Mouse (Mus musculus): ENCODE measurements at regions not wholly inside any gene's neighbourhood (a gene's known extent, or its start where the extent isn't known, plus 50 kb on each side); places are given as distances from the start of the nearest gene placed in this dataset.

DNA sequence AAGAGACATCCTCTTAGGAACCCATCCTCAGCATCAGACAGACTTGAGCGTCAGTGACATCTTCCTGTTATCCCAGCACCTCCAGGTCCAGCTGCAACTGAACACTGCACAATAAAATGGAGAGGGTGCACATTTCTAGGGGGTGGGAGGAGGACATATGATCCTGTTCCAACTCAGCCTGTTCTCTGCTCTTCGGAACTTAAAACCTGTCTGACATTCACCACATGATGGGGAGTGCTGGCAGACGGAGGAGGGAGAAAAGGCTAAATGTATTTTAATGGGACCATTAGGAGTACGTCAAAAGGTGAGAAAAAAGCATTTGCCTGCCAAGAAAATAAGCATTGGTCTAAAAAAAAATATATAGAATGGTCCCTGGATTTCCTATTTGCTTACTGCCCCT is 212.4 kb upstream of the Jarid2 start:
- H3K27me3 ChIP-seq (ENCODE audit: insufficient read depth, low read length) = peaks cover 5% of the 10 kb centered on the region; the same call in 1 of the 2 replicates
- no peak for TF ChIP-seq NANOG (IDR thresholded peaks at IDR 0.05; ENCODE audit: borderline replicate concordance, low read length)
- TF ChIP-seq CTCF (conservative IDR thresholded peaks at IDR 0.05; ENCODE audit: low read length) = no peak
- H3K4me3 ChIP-seq (replicated peaks; ENCODE audit: low read length) = no peak overlapping the region
- peaks cover 4% of the 10 kb centered on the region; the same call in 1 of the 2 replicates for H3K4me1 ChIP-seq (replicated peaks; ENCODE audit: low read depth, low read length)
- H3K36me3 ChIP-seq (ENCODE audit: insufficient read depth, low read length) = no peaks in the 10 kb centered on the region
- H3K9me3 ChIP-seq (ENCODE audit: low read length) = peaks cover 12% of the 10 kb centered on the region; the same call in 1 of the 2 replicates

DNA sequence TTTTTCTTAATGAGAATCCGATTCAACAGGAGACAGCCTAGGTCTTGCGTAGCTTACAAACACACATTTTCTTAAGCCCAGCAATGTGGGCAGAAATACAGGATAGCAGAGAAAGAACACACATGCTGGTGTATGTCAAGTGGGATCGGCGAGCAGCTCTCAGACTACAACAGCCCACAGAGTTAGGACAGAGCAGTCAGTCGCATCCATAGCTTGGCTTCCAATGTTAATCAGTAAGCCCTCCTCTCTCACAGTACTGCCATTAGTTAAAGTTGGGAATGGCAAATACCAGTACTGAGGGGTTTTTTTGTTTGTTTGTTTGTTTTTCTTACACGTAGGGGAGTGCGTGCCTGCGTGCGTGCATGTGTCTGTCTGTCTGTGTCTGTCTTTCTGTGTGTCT is 212.0 kb upstream of the Jarid2 start:
- H3K27me3 ChIP-seq (ENCODE audit: insufficient read depth, low read length) = peaks cover 6% of the 10 kb centered on the region; the same call in 1 of the 2 replicates
- H3K4me1 ChIP-seq (replicated peaks; ENCODE audit: low read depth, low read length) = peaks cover 4% of the 10 kb centered on the region; the same call in 1 of the 2 replicates
- peaks cover 12% of the 10 kb centered on the region; the same call in 1 of the 2 replicates for H3K9me3 ChIP-seq (ENCODE audit: low read length)
- no peak for TF ChIP-seq NANOG (IDR thresholded peaks at IDR 0.05; ENCODE audit: borderline replicate concordance, low read length)
- no peak for TF ChIP-seq POU5F1 (IDR thresholded peaks at IDR 0.05; ENCODE audit: borderline replicate concordance, low read length)
- no peak for TF ChIP-seq CTCF (conservative IDR thresholded peaks at IDR 0.05; ENCODE audit: low read length)
- H3K36me3 ChIP-seq (ENCODE audit: insufficient read depth, low read length) = no peaks in the 10 kb centered on the region
- H3K4me3 ChIP-seq (replicated peaks; ENCODE audit: low read length) = no peak overlapping the region

DNA sequence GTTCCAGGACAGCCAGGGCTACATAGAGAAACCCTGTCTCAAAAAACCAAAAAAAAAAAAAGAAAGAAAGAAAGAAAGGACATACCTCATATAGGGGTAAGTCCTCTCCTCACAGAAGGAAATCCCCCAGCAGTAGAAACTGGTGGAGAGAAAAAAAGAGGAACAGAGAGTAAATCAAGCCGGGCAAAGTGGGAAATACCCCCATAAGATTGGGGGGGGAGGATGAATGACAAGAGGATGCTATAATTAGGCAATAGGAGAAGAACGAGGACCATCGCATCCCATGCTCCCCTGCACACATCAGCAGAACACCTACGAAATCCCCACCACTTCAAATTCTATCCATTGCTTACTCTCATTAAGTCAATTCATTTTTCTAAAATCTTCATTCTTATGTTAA is 211.1 kb upstream of the Jarid2 start:
- H3K9me3 ChIP-seq (ENCODE audit: low read length) = peaks cover 12% of the 10 kb centered on the region; the same call in 1 of the 2 replicates
- no peak for TF ChIP-seq NANOG (IDR thresholded peaks at IDR 0.05; ENCODE audit: borderline replicate concordance, low read length)
- no peak for TF ChIP-seq POU5F1 (IDR thresholded peaks at IDR 0.05; ENCODE audit: borderline replicate concordance, low read length)
- no peak for TF ChIP-seq CTCF (conservative IDR thresholded peaks at IDR 0.05; ENCODE audit: low read length)

DNA sequence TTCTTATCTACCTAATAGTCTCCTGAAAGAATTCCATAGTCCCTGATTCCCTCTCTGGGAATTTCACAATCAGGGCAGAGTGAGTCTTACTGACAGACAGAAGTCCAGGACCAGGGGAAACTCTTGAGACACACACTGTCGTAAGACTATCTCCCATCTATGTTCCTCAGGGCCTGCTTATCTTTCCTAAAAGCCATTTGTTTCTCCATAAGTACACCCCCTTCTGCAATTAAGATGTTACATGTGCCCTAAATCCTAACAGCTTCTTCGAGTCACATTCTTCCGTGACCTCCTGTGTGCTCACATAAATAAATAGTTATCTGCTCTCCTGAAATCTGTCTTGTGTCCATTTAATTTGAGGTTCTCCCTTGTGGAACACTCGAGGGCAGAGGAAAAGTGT is 205.8 kb upstream of the Jarid2 start:
- TF ChIP-seq NANOG (IDR thresholded peaks at IDR 0.05; ENCODE audit: borderline replicate concordance, low read length) (no peak), CTCF (conservative IDR thresholded peaks at IDR 0.05; ENCODE audit: low read length) (no peak), POU5F1 (IDR thresholded peaks at IDR 0.05; ENCODE audit: borderline replicate concordance, low read length) (no peak)
- Histone ChIP-seq H3K36me3 (ENCODE audit: insufficient read depth, low read length) (no peaks in the 10 kb centered on the region), H3K4me1 (replicated peaks; ENCODE audit: low read depth, low read length) (no peaks in the 10 kb centered on the region), H3K27me3 (ENCODE audit: insufficient read depth, low read length) (peaks cover 5% of the 10 kb centered on the region; the same call in 1 of the 2 replicates), H3K9me3 (ENCODE audit: low read length) (peaks cover 12% of the 10 kb centered on the region; the same call in 1 of the 2 replicates), H3K4me3 (replicated peaks; ENCODE audit: low read length) (no peak overlapping the region)

More for the DNA sequence above, 211.1 kb upstream of the Jarid2 start:
- Histone ChIP-seq H3K4me1 (replicated peaks; ENCODE audit: low read depth, low read length) (peaks cover 4% of the 10 kb centered on the region; the same call in 1 of the 2 replicates), H3K27me3 (ENCODE audit: insufficient read depth, low read length) (0 out of 2 replicates have a peak, but pooled peaks cover 10% of the 10 kb centered on the region), H3K4me3 (replicated peaks; ENCODE audit: low read length) (no peak overlapping the region), H3K36me3 (ENCODE audit: insufficient read depth, low read length) (no peaks in the 10 kb centered on the region)

DNA sequence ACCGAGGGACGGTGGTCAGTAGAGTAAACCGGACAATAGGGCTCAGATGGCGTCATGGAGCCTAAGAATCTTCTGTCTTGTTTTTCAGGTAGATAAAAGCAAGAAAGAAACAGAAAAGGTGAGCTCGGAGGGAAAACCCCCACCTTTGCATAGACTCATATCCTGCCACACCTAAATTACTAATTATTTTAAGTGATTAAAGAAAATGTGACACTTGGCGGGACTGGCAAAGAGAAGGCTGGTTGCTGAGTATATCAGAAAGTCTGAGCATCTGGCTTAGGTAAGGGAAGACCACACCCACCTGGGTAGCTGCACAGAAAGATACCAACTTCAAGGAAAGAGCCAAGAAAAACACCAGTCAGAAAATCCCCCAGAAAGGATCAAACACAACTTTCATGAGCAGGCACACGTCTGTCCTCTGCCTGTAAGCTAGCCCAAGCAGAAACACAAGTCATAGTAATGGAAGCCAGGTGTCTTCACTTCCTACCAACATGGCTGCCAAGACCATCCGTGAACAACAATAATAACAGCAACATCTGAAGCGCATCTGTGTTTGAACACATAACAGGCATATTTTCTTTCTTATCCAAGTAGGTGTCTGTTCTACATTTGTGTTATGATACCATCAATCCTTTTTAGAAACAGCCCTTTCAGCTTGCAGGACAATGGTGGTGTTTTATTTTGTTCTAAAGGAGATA is 198.3 kb upstream of the Jarid2 start:
- Histone ChIP-seq H3K4me1 (replicated peaks; ENCODE audit: low read depth, low read length) (peaks cover 6% of the 10 kb centered on the region; the same call in 1 of the 2 replicates), H3K36me3 (ENCODE audit: insufficient read depth, low read length) (no peaks in the 10 kb centered on the region), H3K9me3 (ENCODE audit: low read length) (no peaks in the 10 kb centered on the region), H3K4me3 (replicated peaks; ENCODE audit: low read length) (no peak overlapping the region), H3K27me3 (ENCODE audit: insufficient read depth, low read length) (no peaks in the 10 kb centered on the region)
- no peak for TF ChIP-seq POU5F1 (IDR thresholded peaks at IDR 0.05; ENCODE audit: borderline replicate concordance, low read length)
- no peak for TF ChIP-seq CTCF (conservative IDR thresholded peaks at IDR 0.05; ENCODE audit: low read length)
- no peak for TF ChIP-seq NANOG (IDR thresholded peaks at IDR 0.05; ENCODE audit: borderline replicate concordance, low read length)

DNA sequence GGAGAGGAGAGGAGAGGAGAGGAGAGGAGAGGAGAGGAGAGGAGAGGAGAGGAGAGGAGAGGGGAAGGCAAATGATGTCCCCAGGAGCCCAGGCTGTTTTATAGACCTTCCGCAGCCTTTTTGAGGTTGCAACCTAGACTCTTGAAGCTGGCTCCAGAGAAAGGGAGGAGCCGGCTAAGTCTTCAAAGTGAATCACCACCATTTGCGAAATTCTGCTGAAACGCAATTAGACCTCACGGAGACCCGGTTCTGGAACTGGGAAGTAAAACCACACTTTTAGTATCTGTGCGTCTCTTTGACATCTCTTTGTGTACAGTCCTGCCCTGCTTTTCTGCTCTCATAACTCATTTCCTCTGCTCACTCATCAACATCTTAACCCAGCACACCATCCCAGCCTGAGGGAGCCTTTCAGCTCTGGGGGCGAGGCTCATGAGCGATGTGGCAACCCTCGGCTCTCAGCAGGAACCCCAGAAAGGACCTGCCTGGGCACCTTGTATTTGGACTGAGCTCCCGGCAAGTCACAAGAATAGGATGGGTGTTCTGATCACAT is 196.6 kb upstream of the Jarid2 start:
- no peaks in the 10 kb centered on the region for H3K27me3 ChIP-seq (ENCODE audit: insufficient read depth, low read length)
- peaks cover 6% of the 10 kb centered on the region; the same call in 1 of the 2 replicates for H3K4me1 ChIP-seq (replicated peaks; ENCODE audit: low read depth, low read length)
- TF ChIP-seq NANOG (IDR thresholded peaks at IDR 0.05; ENCODE audit: borderline replicate concordance, low read length) = no peak
- no peak for TF ChIP-seq CTCF (conservative IDR thresholded peaks at IDR 0.05; ENCODE audit: low read length)
- no peak for TF ChIP-seq POU5F1 (IDR thresholded peaks at IDR 0.05; ENCODE audit: borderline replicate concordance, low read length)
- H3K36me3 ChIP-seq (ENCODE audit: insufficient read depth, low read length) = no peaks in the 10 kb centered on the region
- H3K4me3 ChIP-seq (replicated peaks; ENCODE audit: low read length) = no peak overlapping the region
- H3K9me3 ChIP-seq (ENCODE audit: low read length) = no peaks in the 10 kb centered on the region

DNA sequence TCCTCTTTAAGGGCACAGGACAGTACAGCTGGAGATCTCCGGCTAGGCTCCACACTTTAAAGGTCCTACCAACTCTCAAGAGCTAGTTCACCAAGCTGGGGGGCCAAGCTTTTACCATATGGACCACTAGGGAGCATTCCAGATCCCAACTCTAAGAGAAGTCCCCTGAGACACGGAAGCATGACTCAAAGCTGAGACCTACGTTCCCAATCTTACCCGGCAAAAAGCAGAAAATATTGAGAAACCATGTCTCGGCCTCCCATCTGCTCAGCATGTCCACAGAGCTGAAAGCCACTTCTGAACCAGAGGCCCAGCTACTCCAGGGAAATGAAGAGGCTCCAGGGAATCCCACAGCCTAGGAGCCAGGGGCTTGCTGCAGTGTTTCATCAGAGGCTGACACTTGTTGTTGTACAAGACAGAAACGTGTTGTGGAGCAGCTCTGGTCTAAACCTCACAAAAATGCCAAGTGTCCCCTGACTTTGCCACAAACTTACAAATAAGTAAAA is 194.6 kb upstream of the Jarid2 start:
- no peaks in the 10 kb centered on the region for H3K9me3 ChIP-seq (ENCODE audit: low read length)
- no peak overlapping the region for H3K4me3 ChIP-seq (replicated peaks; ENCODE audit: low read length)
- peaks cover 6% of the 10 kb centered on the region; the same call in 1 of the 2 replicates for H3K4me1 ChIP-seq (replicated peaks; ENCODE audit: low read depth, low read length)
- no peaks in the 10 kb centered on the region for H3K36me3 ChIP-seq (ENCODE audit: insufficient read depth, low read length)
- H3K27me3 ChIP-seq (ENCODE audit: insufficient read depth, low read length) = no peaks in the 10 kb centered on the region
- no peak for TF ChIP-seq NANOG (IDR thresholded peaks at IDR 0.05; ENCODE audit: borderline replicate concordance, low read length)
- no peak for TF ChIP-seq CTCF (conservative IDR thresholded peaks at IDR 0.05; ENCODE audit: low read length)
- no peak for TF ChIP-seq POU5F1 (IDR thresholded peaks at IDR 0.05; ENCODE audit: borderline replicate concordance, low read length)

DNA sequence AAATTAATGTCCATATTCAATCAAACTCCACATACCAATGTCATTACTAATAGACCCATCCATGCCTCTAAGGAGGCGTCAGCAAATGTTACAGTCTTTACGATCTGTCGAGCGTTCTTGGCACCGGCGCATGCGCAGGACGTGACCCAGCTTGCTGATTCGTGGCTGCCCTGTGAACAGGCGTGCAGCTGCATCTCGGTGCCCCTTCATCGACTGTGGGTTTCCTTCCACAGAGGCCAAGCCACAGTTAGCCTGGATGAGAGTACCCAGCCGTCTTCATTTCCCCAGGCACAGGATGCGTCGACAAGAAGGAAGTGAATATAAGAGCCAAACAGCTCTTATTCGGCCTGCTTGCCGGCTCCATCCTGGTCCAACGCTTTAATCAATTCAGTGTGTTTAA is 193.8 kb upstream of the Jarid2 start:
- Histone ChIP-seq H3K4me3 (replicated peaks; ENCODE audit: low read length) (no peak overlapping the region), H3K36me3 (ENCODE audit: insufficient read depth, low read length) (no peaks in the 10 kb centered on the region), H3K9me3 (ENCODE audit: low read length) (no peaks in the 10 kb centered on the region), H3K27me3 (ENCODE audit: insufficient read depth, low read length) (no peaks in the 10 kb centered on the region), H3K4me1 (replicated peaks; ENCODE audit: low read depth, low read length) (peaks cover 6% of the 10 kb centered on the region; the same call in 1 of the 2 replicates)
- TF ChIP-seq CTCF (conservative IDR thresholded peaks at IDR 0.05; ENCODE audit: low read length) = no peak
- TF ChIP-seq NANOG (IDR thresholded peaks at IDR 0.05; ENCODE audit: borderline replicate concordance, low read length) = no peak
- TF ChIP-seq POU5F1 (IDR thresholded peaks at IDR 0.05; ENCODE audit: borderline replicate concordance, low read length) = no peak

Measured in E14TG2a.4 (cell line).